Comparison of ENCODE assay signal across 24 mouse cellular contexts in the genomic region with DNA sequence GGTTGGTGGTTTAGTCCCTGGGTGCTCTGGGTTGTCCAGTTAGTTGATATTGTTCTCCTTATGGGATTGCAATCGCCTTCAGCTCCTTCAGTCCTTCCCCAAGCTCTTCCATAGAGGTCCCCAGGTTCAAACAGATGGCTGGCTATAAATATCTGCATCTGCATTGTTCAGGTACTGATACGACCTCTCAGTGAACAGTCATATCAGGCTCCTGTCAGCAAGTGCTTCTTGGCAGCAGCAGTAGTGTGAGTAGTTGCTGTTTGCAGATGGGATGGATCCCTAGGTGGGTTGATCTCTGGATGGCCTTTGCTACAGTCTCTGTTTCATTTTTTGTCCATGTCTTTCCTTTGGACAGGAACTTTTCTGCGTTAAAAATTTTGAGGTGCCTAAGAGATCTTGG.
DNase-seq lines count a peak whose midpoint lies in the region; ATAC-seq and TF ChIP-seq lines count a peak whose summit lies in the region.
"Had no signal": no experiment of that assay in that cellular context is flagged by ENCODE, and none has a peak within 500 bp of the region (broad histone marks: within the 10 kb centered on the region; RNA-seq: fewer than 3 reads in every experiment).

No protein-coding gene starts in this region.

- no peak for TF ChIP-seq EP300 in heart, postnatal 0 days (IDR thresholded peaks at IDR 0.05; ENCODE audit: low read depth)

- 42% methylated on average over 3 of the region's 3 CpGs for WGBS in heart, embryonic 12.5 days
- WGBS in heart, embryonic 15.5 days = 40% methylated on average over 3 of the region's 3 CpGs
- WGBS in heart, postnatal 0 days = 24% methylated on average over 3 of the region's 3 CpGs

- no peaks in the 10 kb centered on the region for H3K9me3 ChIP-seq in heart, embryonic 12.5 days (replicated peaks)
- no peaks in the 10 kb centered on the region for H3K9me3 ChIP-seq in heart, embryonic 15.5 days (replicated peaks)
- no peaks in the 10 kb centered on the region for H3K9me3 ChIP-seq in heart, postnatal 0 days (replicated peaks; ENCODE audit: control insufficient read depth, low read length)
- H3K9me3 ChIP-seq: embryonic facial prominence, embryonic 12.5 days; embryonic facial prominence, embryonic 15.5 days; hindbrain, embryonic 12.5 days; hindbrain, embryonic 15.5 days had no signal

- H3K27ac ChIP-seq in heart, embryonic 12.5 days (ENCODE audit: poor library complexity, severe bottlenecking) = peak overlapping the region; percentile 20; the same call in 1 of the 2 replicates
- peak overlapping the region; percentile 17; the same call in 1 of the 2 replicates for H3K27ac ChIP-seq in heart, embryonic 15.5 days
- H3K27ac ChIP-seq in heart, postnatal 0 days (ENCODE audit: low read depth) = no peak overlapping the region
- H3K27ac ChIP-seq: embryonic facial prominence, embryonic 12.5 days; embryonic facial prominence, embryonic 15.5 days; gastrocnemius, adult 2 months; hindbrain, embryonic 12.5 days; hindbrain, embryonic 15.5 days; kidney, postnatal 0 days had no signal

- H3K36me3 ChIP-seq in heart, embryonic 12.5 days = no peaks in the 10 kb centered on the region
- no peaks in the 10 kb centered on the region for H3K36me3 ChIP-seq in heart, embryonic 15.5 days
- no peaks in the 10 kb centered on the region for H3K36me3 ChIP-seq in heart, postnatal 0 days (replicated peaks; ENCODE audit: control insufficient read depth, insufficient read depth, low read length)
- H3K36me3 ChIP-seq: embryonic facial prominence, embryonic 12.5 days; embryonic facial prominence, embryonic 15.5 days; hindbrain, embryonic 12.5 days; hindbrain, embryonic 15.5 days had no signal

- intact Hi-C loops in heart, postnatal 36 days (cut with DNase I) = no loop called here

- peak; percentile 57; the same call in 1 of the 2 replicates for ATAC-seq in heart, embryonic 12.5 days (ENCODE audit: insufficient number of reproducible peaks, low FRiP score)
- ATAC-seq in heart, embryonic 15.5 days (replicated peaks; ENCODE audit: insufficient number of reproducible peaks, insufficient read depth, low FRiP score, low read depth) = peak; percentile 73; the same call in 1 of the 2 replicates
- ATAC-seq in heart, postnatal 0 days (ENCODE audit: insufficient read depth, low read depth) = peak; percentile 58; the same call in 1 of the 2 replicates
- ATAC-seq: forebrain, embryonic 14.5 days; forebrain, postnatal 0 days; intestine, postnatal 0 days; Patski had no signal

- no peak overlapping the region for H3K4me3 ChIP-seq in heart, embryonic 12.5 days
- H3K4me3 ChIP-seq in heart, embryonic 15.5 days = no peak overlapping the region
- no peak overlapping the region for H3K4me3 ChIP-seq in heart, postnatal 0 days (ENCODE audit: low read depth, low read length)
- H3K4me3 ChIP-seq: embryonic facial prominence, embryonic 12.5 days; embryonic facial prominence, embryonic 15.5 days; gastrocnemius, adult 2 months; hindbrain, embryonic 12.5 days; hindbrain, embryonic 15.5 days had no signal

- H3K4me1 ChIP-seq in heart, embryonic 12.5 days (replicated peaks) = 0 out of 2 replicates have a peak, but pooled peaks cover 3% of the 10 kb centered on the region
- H3K4me1 ChIP-seq in heart, embryonic 15.5 days (replicated peaks) = peaks cover 4% of the 10 kb centered on the region; the same call in 1 of the 2 replicates
- H3K4me1 ChIP-seq in heart, postnatal 0 days (ENCODE audit: control insufficient read depth, insufficient read depth) = no peaks in the 10 kb centered on the region
- H3K4me1 ChIP-seq: embryonic facial prominence, embryonic 12.5 days; embryonic facial prominence, embryonic 15.5 days; hindbrain, embryonic 12.5 days; hindbrain, embryonic 15.5 days had no signal

- DNase-seq in heart, adult 8-10 months (ENCODE audit: low spot score) = no peak
- DNase-seq in heart, postnatal 36 days = no peak
- DNase-seq in heart, postnatal 0 days (ENCODE audit: low spot score) = no peak
- DNase-seq in heart, postnatal 4 days = peak; percentile 16
- no peak for DNase-seq in lung, adult 18-20 months
- DNase-seq: adrenal gland, postnatal 10 days; adrenal gland, postnatal 36 days; cerebellum, adult 18-20 months; cerebellum, adult 9-11 months; cerebellum, postnatal 25 days; forebrain, postnatal 0 days; gastrocnemius, adult 2 months; gastrocnemius, postnatal 14 days; kidney, adult 2 months had no signal

- H3K27me3 ChIP-seq in heart, embryonic 12.5 days (replicated peaks) = no peaks in the 10 kb centered on the region
- H3K27me3 ChIP-seq in heart, embryonic 15.5 days = no peaks in the 10 kb centered on the region
- H3K27me3 ChIP-seq in heart, postnatal 0 days (ENCODE audit: control insufficient read depth, insufficient read depth, low read length) = no peaks in the 10 kb centered on the region
- H3K27me3 ChIP-seq: embryonic facial prominence, embryonic 12.5 days; embryonic facial prominence, embryonic 15.5 days; hindbrain, embryonic 12.5 days; hindbrain, embryonic 15.5 days; Patski had no signal

- no peak for TF ChIP-seq CTCF in heart, postnatal 0 days (IDR thresholded peaks at IDR 0.05; ENCODE audit: low read depth)

- H3K9ac ChIP-seq in heart, embryonic 12.5 days = no peak overlapping the region
- H3K9ac ChIP-seq in heart, embryonic 15.5 days = no peak overlapping the region
- no peak overlapping the region for H3K9ac ChIP-seq in heart, postnatal 0 days (replicated peaks; ENCODE audit: low read depth, low read length)
- H3K9ac ChIP-seq: embryonic facial prominence, embryonic 12.5 days; embryonic facial prominence, embryonic 15.5 days; forebrain, postnatal 0 days; hindbrain, embryonic 12.5 days; hindbrain, embryonic 15.5 days had no signal

- H3K4me2 ChIP-seq in heart, embryonic 12.5 days = no peak overlapping the region
- no peak overlapping the region for H3K4me2 ChIP-seq in heart, embryonic 15.5 days
- H3K4me2 ChIP-seq in heart, postnatal 0 days (ENCODE audit: low read depth, low read length) = no peak overlapping the region
- H3K4me2 ChIP-seq: embryonic facial prominence, embryonic 12.5 days; embryonic facial prominence, embryonic 15.5 days; hindbrain, embryonic 12.5 days; hindbrain, embryonic 15.5 days had no signal
